Mouse (Mus musculus) lung, postnatal 0 days (tissue): ENCODE results near the gene Nrxn2. TPM values are rescaled to one million over a fixed set of nuclear protein-coding genes. Genes with fewer than 3 reads are reported as not detected.
A peak's percentile ranks its signal among the peaks of the same experiment; 100 is the strongest.

Experiments
- ATAC-seq: fragments of 200-750 bp; cut with Nextera tagmentation; 2 replicates; pipeline ENCODE4 v1.8.0; 2017; ENCODE audit warnings: moderate library complexity
- DNase-seq: peaks from one replicate; pipeline ENCODE4 v3.0.0-alpha.2; 2016; ENCODE audit warnings: low spot score
- H3K27ac ChIP-seq: fragments of 300-500 bp; sonication (generic); 2 replicates; pipeline ENCODE4 v1.5.1; 2014; ENCODE audit warnings: antibody characterized with exemption, mild to moderate bottlenecking, low read length, mixed read lengths
- H3K27me3 ChIP-seq: fragments of 300-500 bp; sonication (generic); replicated peaks from 2 replicates; pipeline ENCODE4 v1.6.1; 2014; ENCODE audit warnings: low read length, mixed read lengths; ENCODE audit not compliant: insufficient read depth
- H3K36me3 ChIP-seq: fragments of 300-500 bp; sonication (generic); 2 replicates; pipeline ENCODE4 v1.6.1; 2014; ENCODE audit warnings: low read length, mixed read lengths; ENCODE audit not compliant: insufficient read depth
- H3K4me1 ChIP-seq: fragments of 300-500 bp; sonication (generic); 2 replicates; pipeline ENCODE4 v1.6.1; 2014; ENCODE audit warnings: antibody characterized with exemption, low read depth, low read length, mixed read lengths; ENCODE audit not compliant: insufficient read depth
- H3K4me2 ChIP-seq: fragments of 300-500 bp; sonication (generic); replicated peaks from 2 replicates; pipeline ENCODE4 v1.6.1; 2014; ENCODE audit warnings: low read depth, mild to moderate bottlenecking, low read length, moderate library complexity, mixed read lengths
- H3K4me3 ChIP-seq: fragments of 300-500 bp; sonication (generic); 2 replicates; pipeline ENCODE4 v1.5.1; 2014; ENCODE audit warnings: low read depth, low read length
- H3K9ac ChIP-seq: fragments of 300-500 bp; sonication (generic); replicated peaks from 2 replicates; pipeline ENCODE4 v1.6.1; 2014; ENCODE audit warnings: low read depth, mild to moderate bottlenecking
- H3K9me3 ChIP-seq: fragments of 300-500 bp; sonication (generic); 2 replicates; pipeline ENCODE4 v1.6.1; 2016; ENCODE audit warnings: low read length, mixed read lengths
- CTCF ChIP-seq: IDR thresholded peaks from 2 replicates; pipeline ENCODE4 v1.5.1; 2016; ENCODE audit warnings: antibody characterized with exemption, mild to moderate bottlenecking
- EP300 ChIP-seq: IDR thresholded peaks from 2 replicates; pipeline ENCODE4 v1.6.1; 2016; ENCODE audit warnings: antibody characterized with exemption, mild to moderate bottlenecking, control low read depth
- WGBS: fragments of 180-500 bp; shearing (Covaris S2); extraction: QIAGEN DNeasy Blood & Tissue Kit; methylation state at CpG from one replicate; pipeline ENCODE4 v1.1.7; 2014; 5-methylcytosine and 5-hydroxymethylcytosine counted together
- polyA plus RNA-seq: library from polyadenylated mRNA; unstranded; fragments of >200 nt; fragmentation: Nextera tagmentation; extraction: Ambion mirVana; gene quantifications from 2 replicates; pipeline ENCODE4 v1.2.1, GENCODE M21; 2015

Gene Nrxn2
- polyA plus RNA-seq, 1 experiment from 2014 or later, result 3.8 TPM

DNA sequence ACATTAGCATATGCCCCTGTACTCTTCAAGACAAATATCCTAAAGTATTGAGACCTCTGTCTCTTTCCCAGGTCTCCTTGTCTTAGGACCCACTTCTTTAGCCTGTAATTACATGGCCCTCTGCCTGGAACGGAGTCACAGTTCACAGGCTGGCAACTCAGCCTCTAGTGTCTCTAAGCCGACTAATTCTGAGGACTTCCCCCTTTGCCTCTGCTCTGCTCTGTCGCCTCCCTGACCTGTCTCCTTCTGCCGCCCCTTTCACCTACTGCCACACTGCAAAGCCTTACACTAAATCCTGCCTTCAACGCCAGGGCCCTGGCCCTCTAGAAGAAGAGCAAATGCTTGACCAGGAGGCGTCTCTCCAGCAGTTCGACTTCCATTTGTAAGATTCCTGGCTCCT lies 125.0 kb downstream of the Nrxn2 start:
- no peaks in the 10 kb centered on the region for H3K36me3 ChIP-seq
- H3K9ac ChIP-seq, result no peak overlapping the region
- ATAC-seq, result no peak

DNA sequence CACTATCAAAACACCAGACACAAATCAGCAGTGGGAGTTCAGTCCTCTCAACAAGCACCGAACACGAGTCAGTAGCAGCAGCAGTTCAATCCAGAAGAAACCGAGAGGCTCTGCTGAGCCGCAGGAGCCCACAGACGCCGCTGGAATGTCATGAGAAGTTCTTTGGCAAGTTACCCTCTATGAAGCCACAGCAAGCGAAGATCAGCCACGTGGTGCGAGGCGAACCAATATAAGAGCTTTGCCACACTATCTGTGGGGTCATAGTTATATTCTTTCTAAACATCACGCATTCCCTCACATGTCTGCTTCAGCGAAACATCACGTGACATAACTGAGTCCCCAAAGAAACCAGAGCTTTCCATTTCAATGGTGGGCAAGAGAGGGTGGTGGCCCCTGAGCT lies 126.2 kb downstream of the Nrxn2 start:
- DNase-seq (no peak), ATAC-seq (no peak)
- TF ChIP-seq CTCF (no peak), EP300 (no peak)
- Histone ChIP-seq H3K9me3 (no peaks in the 10 kb centered on the region), H3K4me1 (peaks cover 4% of the 10 kb centered on the region; the same call in 1 of the 2 replicates), H3K27me3 (no peaks in the 10 kb centered on the region), H3K4me3 (no peak overlapping the region), H3K27ac (no peak overlapping the region), H3K4me2 (no peak overlapping the region), H3K36me3 (no peaks in the 10 kb centered on the region), H3K9ac (no peak overlapping the region)
- 86% methylated on average over 13 of the region's 13 CpGs for WGBS

More for the DNA sequence above, 125.0 kb downstream of the Nrxn2 start:
- H3K4me1 ChIP-seq, result peaks cover 4% of the 10 kb centered on the region; the same call in 1 of the 2 replicates
- no peaks in the 10 kb centered on the region for H3K9me3 ChIP-seq
- no peak overlapping the region for H3K27ac ChIP-seq
- no peak overlapping the region for H3K4me3 ChIP-seq
- WGBS, result 46% methylated on average over 7 of the region's 7 CpGs
- DNase-seq, result no peak
- H3K27me3 ChIP-seq, result no peaks in the 10 kb centered on the region
- H3K4me2 ChIP-seq, result no peak overlapping the region
- no peak for TF ChIP-seq EP300
- no peak for TF ChIP-seq CTCF

DNA sequence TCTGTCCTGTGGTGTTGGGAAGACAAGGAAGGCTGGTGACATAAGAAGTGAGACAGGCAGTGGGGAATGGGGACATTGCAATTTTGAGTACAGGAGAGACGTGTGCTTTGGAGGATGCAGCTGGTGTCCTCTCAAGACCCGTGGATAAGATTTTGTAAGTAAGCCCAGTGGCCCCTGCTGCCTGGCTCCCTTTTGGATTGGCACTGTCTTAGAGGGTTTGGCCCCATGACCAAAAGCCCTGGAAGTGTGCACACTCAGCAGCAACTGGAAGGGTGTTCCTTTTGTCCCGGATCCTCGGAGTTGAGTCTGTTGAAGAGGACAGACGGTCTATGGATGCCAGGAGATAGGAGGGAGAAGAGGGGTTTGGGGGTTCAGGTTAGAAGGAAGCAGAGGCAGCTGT lies 127.0 kb downstream of the Nrxn2 start:
- TF ChIP-seq EP300 (no peak), CTCF (no peak)
- H3K27me3 ChIP-seq, result no peaks in the 10 kb centered on the region
- H3K9ac ChIP-seq, result no peak overlapping the region
- H3K4me3 ChIP-seq, result no peak overlapping the region
- H3K9me3 ChIP-seq, result no peaks in the 10 kb centered on the region
- ATAC-seq (peak; percentile 17; the same call in 1 of the 2 replicates), DNase-seq (no peak)
- 83% methylated on average over 5 of the region's 5 CpGs for WGBS
- no peak overlapping the region for H3K4me2 ChIP-seq
- no peak overlapping the region for H3K27ac ChIP-seq
- peaks cover 4% of the 10 kb centered on the region; the same call in 1 of the 2 replicates for H3K4me1 ChIP-seq
- no peaks in the 10 kb centered on the region for H3K36me3 ChIP-seq

DNA sequence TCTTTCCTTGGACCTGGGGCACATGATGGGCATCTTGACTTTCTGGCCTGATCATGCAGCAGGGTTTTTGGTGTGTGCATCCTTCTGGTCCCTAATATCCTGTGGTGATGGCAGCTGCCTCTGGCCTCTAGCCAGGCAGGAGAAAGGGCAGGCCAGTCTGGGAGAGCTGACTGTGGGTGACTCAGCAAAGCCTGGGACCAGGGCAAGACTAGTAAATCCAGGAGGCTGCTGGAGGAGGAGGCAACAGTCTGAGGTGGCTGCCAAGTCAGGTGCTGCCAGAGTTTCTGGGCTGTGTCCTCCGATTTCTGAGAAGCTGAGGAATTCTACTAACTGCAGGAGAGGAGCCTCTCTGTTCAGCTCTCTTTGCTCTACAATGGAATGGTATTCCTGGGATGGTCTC lies 127.6 kb downstream of the Nrxn2 start:
- Histone ChIP-seq H3K27ac (no peak overlapping the region), H3K4me3 (no peak overlapping the region), H3K4me2 (no peak overlapping the region), H3K9ac (no peak overlapping the region), H3K4me1 (peaks cover 4% of the 10 kb centered on the region; the same call in 1 of the 2 replicates), H3K36me3 (no peaks in the 10 kb centered on the region), H3K27me3 (no peaks in the 10 kb centered on the region), H3K9me3 (no peaks in the 10 kb centered on the region)
- ATAC-seq (no peak), DNase-seq (no peak)
- TF ChIP-seq CTCF (no peak), EP300 (no peak)
- WGBS, result 50% methylated on average over 1 of the region's 1 CpGs

DNA sequence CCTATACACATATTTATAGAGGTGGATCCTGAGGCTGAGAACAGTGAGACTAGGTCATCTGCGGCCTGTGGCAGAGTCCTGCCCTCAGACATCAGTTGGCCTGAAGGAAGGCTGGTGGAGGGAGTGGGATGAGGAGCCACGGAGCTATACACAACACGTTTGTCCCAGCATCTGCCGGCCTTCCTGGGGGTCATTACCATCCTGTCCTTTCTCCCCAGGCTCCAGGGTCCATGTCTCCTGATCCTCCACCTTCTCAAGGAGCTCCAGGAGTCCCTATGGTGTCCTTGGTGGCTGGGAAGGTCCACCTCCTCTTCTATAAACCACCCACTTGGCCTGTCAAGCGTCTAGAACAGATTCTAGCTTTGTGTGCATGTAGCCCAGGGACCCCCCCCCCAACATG lies 129.3 kb downstream of the Nrxn2 start:
- ATAC-seq (no peak), DNase-seq (no peak)
- WGBS, result 74% methylated on average over 5 of the region's 5 CpGs
- H3K27ac ChIP-seq, result no peak overlapping the region
- H3K27me3 ChIP-seq, result no peaks in the 10 kb centered on the region
- no peak overlapping the region for H3K4me3 ChIP-seq
- H3K36me3 ChIP-seq, result no peaks in the 10 kb centered on the region
- TF ChIP-seq EP300 (no peak), CTCF (no peak)
- H3K9ac ChIP-seq, result no peak overlapping the region
- H3K4me1 ChIP-seq, result peaks cover 4% of the 10 kb centered on the region; the same call in 1 of the 2 replicates
- no peak overlapping the region for H3K4me2 ChIP-seq
- no peaks in the 10 kb centered on the region for H3K9me3 ChIP-seq

DNA sequence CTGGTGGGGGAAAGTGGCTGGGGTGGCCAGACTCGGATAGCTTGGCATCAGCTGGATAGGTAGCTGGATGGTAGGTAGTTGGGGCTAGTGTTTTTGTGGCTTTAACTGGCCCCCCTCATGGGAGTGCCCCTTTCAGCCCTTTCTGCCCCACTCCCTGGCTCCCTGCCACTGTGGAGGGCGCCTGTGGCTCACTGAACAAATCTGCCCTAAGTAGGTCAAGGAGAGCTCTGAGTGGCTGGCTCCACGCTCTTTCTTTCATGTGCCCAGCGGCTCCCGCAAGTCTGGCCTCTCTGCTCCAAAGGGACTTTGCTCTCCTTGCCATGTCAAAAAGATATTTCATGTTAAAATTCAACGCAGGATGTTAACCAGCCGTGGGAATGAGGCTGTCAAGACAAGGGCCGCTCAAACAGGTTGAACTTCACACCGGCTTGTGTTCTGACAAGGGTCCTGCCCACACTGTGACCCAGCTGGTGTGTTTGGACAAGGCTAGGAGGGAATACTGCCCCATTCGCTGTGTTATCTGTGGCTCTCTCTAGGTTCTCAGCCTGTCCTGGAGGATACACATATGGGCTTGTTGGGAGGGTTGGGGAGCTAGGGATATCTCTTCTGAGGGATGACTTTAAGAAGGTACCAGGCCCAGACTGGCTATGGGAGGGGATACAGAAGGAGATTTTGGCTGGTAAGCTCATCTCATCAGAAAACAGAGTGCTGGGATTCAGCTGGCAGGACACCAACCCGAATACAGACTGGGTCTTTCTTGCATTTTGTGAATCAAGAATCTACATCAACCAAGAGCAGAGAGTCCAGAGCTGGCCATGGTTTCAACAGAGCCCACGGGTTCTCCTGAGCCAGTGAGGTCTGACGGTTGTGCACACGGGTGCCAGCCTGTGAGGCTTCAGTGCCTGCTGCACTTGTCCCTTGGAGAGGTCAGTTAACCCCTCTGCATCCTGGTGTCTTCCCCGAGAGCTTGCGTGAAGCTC lies 130.2 kb downstream of the Nrxn2 start:
- ATAC-seq (peak; percentile 78), DNase-seq (peak; percentile 61)
- Histone ChIP-seq H3K9ac (no peak overlapping the region), H3K4me1 (peaks cover 4% of the 10 kb centered on the region; the same call in 1 of the 2 replicates), H3K9me3 (no peaks in the 10 kb centered on the region), H3K36me3 (no peaks in the 10 kb centered on the region), H3K27me3 (no peaks in the 10 kb centered on the region), H3K27ac (no peak overlapping the region), H3K4me3 (no peak overlapping the region), H3K4me2 (no peak overlapping the region)
- 51% methylated on average over 16 of the region's 16 CpGs for WGBS
- no peak for TF ChIP-seq EP300
- TF ChIP-seq CTCF, result no peak
